Mouse (Mus musculus): ENCODE measurements around the gene Ctsd.

Gene Ctsd

DNA sequence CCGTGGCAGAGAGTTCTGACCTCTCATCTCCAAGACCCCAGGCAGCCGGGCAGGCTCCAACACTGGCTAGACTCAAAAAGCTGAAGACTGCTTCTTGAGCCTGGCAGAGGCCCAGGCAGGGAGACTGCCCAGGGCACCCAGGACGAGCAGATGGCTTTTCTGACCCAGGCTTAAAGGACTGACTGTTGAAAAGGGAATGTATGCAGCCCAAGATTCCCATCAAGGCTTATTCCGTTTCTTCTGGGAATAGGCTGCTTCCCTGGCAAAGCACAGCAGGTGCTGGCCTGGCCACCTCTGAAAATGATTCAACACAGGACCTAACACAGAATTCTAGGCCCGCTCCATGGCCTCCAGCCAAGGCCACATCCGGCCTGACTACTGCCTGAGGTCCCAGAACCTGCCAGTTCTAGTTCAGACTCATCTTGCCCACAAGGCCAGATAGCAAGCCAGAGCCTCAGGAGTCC lies 12.5 kb downstream of the Ctsd start:
- DNase-seq (ENCODE audit: extremely low spot score, low read depth, low spot score): no peak

DNA sequence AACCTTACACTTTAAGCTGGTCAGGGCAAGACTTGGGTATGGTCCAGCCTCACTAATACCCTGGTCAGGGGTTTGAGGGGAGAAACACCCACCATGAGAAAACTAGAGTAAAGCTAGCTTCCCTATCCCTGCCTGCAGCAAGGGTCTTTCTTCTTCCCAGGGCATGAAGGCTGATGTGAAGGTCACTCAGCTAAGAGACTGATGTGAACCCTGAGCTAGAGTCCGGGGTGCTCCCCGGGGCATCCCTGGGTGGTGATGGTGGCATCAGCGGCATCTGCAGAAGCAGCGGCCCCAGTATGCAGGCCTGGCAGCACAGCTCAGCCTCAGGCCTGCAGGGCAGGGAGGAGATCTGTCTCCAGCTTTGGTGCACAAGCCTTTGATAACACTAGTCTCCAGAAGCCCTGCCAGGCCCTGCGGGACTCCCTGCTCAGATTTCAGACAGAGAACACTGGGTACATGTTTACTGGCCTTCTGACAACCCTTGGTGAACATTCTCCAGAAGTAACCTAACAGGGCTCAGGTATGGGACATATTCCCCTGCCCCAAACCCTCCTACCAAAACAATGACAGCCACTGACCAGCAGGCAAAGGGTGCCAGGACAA lies 13.3 kb downstream of the Ctsd start:
- DNase-seq (ENCODE audit: extremely low spot score, low read depth, low spot score): no peak

DNA sequence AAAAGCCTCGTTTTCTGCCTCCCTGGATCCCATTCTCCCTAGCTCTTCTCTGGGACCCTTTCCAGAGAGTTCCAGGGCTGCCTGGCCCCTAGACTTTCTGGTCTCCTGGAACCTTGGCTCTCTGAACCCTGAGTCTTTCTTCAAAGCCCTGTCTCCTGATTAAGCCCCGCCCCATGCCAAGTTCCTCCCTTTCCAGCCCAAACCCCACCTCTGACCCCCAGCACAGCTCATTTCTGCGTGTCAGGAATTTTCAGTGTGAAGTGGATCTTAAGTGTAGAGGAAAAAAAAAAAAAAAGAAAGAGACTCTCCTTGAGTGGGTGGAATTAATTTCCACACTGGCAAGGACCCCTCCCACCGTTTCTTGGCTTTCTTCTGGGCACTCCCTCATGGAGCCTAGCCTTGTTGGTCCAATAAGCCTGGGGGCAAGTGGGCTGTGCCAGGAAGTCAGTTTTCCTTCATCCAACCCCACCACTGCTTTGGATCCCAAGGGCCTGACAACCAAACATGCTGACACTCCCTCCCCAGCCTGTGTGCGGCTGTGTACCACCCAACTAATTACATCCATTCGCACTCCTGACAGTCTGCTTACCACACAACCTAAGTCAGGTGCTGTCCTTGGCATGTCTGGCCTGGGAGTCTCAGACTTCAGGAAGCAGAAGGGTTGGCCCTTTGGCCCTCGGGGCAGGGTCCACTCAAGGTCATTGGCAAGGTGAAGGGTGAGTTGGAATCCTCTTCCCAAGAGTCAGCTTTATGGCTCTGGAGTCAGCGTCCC lies 14.0 kb downstream of the Ctsd start, which contains the start of gene Ifitm10:
Ifitm10 (minus strand) TSS at position 113 of the 772 bp plus-strand sequence.
- DNase-seq (ENCODE audit: extremely low spot score, low read depth, low spot score): no peak

DNA sequence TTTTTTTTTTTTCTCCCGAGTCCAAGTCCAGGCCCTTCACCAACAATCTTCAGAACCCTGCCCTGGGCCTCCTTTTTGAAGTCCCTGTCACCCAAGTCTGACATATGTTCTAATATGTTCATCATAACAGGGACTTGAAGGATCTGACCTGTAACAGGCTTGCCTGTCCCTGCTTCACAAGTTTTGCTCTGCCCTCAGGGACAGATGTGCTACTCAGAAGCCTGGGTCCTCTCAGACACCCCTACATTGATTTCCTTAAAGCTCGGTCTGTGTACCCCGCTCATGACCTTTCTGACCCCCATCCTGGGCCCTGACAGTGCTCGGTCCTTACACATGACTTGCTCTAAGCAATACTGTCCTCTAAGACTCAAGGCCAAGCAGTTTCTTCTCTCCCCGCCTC lies 14.8 kb downstream of the Ctsd start:
- no peak for DNase-seq (ENCODE audit: extremely low spot score, low read depth, low spot score)

DNA sequence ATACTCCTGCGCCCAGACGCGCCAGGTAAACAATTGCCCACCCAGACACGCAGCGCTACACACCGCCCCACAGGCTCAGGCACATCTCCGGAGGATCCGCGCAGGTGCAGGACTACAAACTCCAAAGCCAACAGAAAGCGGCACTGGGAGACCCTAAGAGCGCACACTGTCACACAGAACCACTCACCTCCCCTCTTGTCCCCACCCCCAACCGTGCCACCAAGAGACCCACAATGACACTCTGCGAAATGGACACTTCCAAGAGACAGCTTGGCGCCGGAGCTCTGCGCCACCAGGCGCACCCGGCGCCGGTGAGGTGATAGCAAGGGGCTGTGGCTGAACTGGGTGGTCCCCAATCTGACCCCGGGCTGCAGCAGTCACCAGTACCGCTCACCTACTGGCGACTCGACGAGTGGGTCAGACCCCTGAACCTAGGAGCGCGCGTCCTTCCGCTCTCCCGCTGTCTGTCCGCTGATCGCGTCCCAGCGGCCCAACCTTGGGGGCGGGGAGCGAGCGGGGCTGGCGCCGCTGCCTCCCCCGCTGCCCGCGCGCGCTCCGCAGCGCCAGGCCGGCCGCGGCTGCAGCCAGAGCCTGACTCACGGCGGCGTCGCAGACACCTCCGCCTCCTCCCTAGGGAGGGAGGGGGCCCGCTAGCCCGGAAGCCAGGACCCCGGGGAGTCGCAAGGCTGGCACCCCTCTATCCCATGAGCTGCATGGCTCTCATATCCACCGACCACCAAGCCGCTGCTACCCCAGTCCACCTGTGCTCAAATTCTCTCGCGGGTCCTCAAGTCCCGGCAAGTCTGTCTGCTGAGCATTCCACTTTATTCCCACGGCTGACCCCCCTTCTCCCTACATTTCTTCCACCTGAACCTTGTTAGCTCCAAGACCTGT lies 15.8 kb downstream of the Ctsd start:
- DNase-seq (ENCODE audit: extremely low spot score, low read depth, low spot score): no peak

DNA sequence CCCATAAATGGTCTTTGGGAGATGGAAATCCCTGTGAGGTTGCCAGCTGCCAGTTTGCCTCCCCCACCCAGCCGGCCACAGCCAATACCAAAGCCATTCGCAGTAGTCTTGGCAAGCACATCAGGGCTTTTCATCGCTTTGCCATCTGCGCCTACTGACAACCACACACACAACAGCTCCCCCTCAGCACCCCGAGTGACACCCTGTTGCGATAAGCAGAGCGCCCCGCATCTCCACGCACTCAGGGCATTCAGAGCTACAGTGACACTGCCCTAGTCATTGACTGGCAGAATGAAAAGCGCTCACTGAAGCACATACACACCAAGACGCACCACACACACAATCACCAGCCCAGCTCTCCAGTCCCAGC lies 16.5 kb downstream of the Ctsd start:
- no peak for DNase-seq (ENCODE audit: extremely low spot score, low read depth, low spot score)

DNA sequence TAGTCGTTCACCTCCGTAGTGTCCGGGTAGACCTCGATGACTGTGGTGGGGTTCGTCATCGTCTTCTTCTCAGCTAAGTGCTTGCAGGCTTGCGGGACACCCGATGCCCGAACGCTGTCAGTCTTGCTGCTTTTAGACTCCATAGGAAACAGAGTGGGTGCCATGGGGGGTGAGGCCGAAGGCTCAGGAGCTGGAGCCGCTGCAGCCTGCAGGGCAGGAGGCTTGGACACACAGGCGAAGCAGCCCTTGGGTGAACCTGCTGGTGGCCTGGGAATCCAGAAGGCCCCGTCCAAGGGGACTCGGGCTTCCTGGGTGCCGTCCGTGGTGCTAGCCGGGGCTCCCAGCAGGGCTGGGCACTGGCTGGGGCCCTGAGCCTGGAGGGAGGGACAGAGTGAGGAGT lies 16.9 kb downstream of the Ctsd start:
- no peak for DNase-seq (ENCODE audit: extremely low spot score, low read depth, low spot score)

DNA sequence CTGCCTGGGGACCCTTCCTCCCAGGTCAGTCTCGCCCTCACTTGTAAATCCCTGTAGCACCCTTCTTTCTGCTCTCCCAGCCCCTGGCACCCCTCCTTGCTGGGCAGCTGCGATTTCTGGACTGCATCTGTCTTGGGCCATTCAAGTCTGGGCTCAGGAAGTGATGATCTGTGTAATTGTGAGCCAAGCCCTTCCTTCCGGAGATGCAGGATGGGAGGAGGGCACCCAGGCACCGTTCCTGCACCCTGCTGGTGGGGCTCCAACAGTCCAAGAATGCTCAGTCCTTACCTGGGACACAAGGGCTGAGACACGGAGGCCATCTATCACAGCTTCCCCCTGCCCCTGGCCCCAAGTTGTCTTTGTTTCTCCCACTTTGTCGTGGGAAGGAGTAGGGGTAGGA lies 18.0 kb downstream of the Ctsd start:
- DNase-seq (ENCODE audit: extremely low spot score, low read depth, low spot score): no peak

DNA sequence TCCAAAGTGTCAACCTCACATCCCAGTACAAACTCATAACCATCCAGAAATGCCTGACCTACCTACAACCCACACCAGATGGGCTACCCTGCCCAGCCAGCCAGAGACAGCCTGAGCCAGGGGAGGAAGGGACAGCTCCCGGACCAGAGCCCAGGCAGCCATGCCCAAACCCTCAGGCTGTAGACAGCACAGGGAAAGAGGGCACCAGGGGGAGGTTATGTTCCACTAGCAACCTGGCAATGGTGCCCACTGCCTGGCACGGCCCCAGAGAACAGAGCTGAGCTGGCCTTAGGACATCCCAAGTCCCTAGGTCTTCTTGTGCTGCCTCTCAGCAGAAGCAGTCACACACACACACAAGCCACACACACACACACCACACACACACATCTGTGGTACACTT lies 19.0 kb downstream of the Ctsd start:
- DNase-seq (ENCODE audit: extremely low spot score, low read depth, low spot score): no peak

DNA sequence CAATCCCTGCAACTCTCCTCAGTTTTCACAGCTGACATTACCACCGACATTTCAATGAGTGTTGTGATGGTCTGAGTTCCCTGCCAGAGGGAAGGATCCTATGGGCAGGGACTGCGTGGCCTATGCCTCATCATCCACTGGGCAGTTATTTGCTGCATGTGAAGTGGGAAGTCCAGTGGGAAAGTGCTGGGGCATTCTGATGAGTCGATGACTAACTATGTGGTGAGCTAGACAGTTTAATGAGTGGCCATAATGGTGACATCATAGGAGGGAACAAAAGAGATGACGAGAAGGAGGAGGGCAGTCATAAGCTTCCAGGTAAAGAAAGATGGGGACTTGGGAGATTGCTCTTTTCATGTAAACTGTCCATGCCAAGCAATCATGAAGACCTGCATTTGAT lies 24.7 kb downstream of the Ctsd start:
- no peak for DNase-seq (ENCODE audit: extremely low spot score, low read depth, low spot score)

DNA sequence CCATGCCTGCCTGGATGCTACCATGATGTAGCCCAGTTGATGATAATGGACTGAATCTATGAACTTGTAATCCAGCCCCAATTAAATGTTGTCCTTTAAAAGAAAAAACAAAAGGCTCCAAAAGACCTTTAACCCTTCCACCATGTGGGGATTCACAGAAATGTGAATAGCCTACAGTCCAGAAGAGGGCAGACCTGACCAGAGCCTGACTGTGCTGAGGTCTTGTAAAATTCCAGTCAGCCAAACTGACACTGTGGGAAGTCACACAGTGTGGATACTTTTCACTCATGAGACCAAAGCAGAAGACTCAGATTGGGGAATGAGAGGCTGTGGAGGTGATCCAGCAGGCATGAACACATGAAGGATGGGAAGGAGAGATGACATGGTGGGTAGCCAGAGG lies 27.1 kb downstream of the Ctsd start:
- no peak for DNase-seq (ENCODE audit: extremely low spot score, low read depth, low spot score)

DNA sequence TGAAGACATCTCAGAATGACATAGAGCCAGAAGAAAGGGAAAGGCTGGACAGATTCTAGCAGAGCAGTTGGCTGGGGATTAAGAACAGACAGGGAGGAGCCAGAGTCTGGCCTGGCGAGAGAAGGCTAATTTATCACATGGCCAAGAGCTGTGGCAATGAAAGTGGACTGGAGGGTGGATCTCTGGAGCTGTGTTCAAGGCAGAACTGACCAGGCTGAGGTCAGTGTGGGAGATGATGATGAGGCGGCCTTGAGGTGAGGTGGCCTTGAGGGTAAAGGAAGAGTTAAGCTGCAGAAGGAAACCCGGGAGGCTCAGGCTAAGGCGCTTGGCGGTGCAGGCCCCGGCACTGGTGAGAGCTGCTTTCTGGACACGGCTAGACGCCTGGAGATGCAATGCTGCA lies 28.7 kb downstream of the Ctsd start:
- DNase-seq (ENCODE audit: extremely low spot score, low read depth, low spot score): no peak

DNA sequence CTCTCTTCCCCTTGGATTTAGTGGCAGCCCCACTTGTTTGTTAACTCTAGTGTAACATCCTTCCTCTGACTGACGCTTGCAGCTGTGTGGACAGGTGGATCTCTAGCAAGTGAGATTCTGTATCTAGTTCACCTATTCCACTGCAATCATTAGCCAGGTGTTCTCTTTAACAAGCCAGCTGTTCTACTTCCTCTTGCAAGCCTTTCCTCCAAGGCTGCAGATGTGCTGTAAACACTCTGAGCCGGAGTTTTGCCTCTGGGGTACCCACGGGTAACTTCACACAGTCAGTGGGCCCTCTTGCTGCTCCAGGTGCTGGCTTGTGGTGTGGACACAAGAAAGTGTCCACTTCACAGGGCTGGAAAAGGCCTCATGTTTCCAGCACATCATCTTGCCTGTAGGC lies 30.3 kb downstream of the Ctsd start:
- DNase-seq (ENCODE audit: extremely low spot score, low read depth, low spot score): no peak

DNA sequence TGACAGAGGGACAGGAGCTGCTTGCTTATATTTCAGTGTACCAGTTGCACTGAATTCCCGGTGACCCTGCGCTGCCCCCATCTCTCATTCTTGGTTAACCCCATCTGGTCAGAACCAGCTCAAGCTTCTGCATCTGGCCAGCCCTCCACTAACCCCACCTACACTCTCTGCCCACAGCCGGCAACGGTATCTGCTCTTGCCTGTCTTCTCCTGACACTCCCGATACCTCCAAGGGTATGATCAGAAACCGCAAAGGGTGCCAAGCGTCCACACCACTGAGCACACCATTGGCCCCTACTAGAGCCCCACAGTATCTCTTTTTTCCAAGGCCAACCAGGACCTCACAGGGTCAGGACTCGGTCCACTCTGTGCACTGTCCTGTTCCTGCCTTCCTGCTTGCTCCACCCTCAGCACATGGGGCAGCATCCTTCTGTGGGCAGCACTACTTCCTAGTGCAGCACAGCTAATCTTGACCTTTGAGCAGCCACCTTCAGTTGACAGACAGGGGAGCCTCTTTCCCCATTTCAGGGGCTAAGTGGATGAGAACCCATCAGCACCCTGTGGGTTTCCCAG lies 33.1 kb downstream of the Ctsd start:
- no peak for DNase-seq (ENCODE audit: extremely low spot score, low read depth, low spot score)

DNA sequence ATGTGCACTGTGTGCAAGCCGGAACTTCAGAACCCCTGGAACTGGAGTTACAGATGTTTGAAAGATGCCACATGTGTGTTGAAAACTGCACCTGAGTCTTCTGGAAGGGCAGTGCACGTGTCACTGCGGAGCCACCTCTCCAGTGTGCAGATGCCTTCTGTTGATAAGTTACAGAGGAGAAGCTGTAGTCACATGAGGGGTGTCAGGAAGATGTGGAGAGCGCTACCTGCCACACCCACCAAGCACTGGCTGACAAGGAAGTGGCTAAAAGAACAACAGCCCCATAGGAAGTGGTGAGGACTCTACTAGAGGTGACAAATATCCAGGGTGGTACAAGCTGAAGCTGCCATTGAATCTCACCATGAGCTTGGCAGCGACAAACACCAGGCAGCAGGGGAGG lies 34.0 kb downstream of the Ctsd start:
- no peak for DNase-seq (ENCODE audit: extremely low spot score, low read depth, low spot score)

DNA sequence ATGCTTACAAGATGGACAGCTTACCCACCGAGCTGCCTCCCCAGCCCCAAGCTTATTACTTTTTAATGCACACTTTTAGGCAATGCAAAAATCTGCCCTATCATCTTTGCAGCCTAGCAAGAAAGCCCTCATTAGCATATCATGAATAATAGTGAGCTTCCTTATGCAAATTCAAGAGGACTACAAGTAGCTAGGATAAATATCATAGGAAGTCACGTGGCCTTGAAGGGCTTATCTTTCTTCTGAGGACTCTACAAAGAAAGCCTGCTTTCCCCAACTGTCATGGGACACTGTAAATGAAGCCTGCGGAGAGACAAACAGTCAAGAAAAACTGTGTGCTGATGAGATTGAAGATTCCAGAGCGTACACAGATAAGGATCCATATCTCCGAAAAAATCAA lies 36.3 kb downstream of the Ctsd start:
- no peak for DNase-seq (ENCODE audit: extremely low spot score, low read depth, low spot score)

DNA sequence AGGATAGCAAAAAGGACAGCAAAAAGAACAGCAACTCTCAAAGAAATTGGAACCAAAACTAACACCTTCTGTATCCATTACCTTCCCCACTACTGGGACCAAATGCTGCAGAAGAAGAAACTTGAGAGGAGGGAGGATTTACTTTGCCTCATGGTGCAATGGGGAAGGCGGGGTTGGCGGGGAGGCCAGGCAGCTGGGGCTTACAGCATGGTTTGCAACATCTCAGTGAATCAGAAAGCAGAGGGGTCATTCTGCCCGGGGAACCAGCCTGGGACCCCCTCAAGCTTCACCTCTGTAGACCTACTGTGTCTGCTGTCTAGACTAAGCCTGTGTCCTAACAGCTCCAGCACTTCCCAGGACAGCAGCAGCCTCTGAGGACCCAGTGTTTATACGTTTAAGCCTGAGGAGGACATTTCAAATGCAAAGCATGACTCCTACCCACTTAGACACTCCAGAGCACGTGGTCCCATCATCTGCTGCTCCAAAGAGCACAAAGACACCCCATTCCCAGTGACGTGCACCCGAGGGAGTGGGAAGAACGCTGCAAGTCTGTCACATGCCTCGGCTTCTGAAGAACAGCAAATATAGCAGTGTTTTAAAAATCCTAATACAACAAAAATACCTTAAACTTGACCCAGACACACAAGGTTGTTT lies 38.4 kb downstream of the Ctsd start:
- no peak for DNase-seq (ENCODE audit: extremely low spot score, low read depth, low spot score)

DNA sequence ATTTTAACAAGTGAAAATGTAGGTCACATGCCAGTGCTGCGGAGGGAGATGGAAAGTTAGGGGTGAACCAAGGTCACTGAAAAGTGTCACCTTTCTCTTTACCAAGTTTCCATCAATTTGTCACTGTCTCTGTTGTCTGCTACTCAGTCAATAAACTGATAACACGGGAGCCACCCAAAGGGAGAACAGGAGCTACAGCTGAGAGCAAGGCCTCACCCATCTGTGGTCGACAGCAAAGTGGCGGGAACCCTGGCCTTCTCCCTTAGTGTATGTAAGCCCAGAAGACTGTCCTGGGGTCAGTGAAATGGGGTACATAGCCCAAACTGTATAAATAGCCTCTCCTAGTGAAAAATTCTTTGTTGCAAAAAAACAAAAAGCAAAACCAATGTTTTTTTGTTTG lies 40.3 kb downstream of the Ctsd start:
- DNase-seq (ENCODE audit: extremely low spot score, low read depth, low spot score): no peak

DNA sequence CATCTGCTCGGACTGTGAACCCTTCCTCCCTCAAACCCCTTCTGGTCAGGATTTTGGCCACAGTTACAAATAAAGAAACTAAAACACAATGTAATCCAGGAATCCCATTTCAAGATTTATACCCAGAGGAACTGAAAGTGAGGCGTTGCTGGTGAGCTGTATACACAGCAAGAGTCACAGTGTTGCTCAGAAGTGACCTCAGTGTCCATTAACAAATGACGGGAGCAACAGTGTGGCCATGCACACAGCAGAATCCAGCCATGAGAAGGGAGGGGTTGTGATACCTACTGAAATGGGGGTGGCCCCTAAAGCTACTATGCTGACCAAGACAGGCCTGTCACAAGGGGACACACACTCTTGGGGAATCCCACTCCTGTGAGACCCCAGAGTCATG lies 45.6 kb downstream of the Ctsd start:
- DNase-seq (ENCODE audit: extremely low spot score, low read depth, low spot score): no peak

DNA sequence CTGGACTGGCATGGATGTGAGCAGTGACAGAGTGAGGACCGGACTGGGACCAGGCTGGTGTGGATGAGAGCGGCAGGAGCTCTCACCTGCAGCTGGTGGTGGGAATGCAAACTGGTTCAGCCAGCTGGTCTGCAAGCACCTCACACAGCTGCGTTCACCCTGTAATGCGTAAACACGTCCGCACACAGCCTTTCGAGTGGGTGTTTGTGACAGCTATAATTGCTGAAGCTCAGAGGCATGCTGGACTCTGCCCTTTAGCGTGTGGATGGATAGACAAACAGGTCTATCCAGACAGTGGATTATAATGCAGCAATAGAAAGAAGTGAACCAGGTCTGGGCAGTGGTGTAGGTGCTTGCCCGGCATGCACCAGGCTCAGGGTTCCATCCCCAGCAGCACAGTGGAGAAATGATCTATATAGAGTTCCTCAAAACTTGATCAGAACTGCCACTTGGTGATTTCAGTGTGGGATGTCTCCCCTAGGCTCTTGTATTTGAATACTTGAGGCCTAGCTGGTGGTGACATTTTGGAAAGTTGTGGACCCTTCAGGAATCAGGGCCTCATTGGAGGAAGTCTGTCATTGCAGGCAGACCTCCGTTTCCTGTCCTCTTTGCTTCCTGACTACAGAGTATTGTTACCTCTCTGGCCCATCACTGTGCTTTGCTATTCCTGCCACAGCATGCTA lies 46.1 kb downstream of the Ctsd start:
- DNase-seq (ENCODE audit: extremely low spot score, low read depth, low spot score): no peak
